Mouse (Mus musculus) kidney, adult 11 months (tissue): ENCODE results near the gene Taf1a.

Experiments used
- DNase-seq: peaks from one replicate; pipeline ENCODE4 v3.0.0; 2022

Taf1a gene

DNA sequence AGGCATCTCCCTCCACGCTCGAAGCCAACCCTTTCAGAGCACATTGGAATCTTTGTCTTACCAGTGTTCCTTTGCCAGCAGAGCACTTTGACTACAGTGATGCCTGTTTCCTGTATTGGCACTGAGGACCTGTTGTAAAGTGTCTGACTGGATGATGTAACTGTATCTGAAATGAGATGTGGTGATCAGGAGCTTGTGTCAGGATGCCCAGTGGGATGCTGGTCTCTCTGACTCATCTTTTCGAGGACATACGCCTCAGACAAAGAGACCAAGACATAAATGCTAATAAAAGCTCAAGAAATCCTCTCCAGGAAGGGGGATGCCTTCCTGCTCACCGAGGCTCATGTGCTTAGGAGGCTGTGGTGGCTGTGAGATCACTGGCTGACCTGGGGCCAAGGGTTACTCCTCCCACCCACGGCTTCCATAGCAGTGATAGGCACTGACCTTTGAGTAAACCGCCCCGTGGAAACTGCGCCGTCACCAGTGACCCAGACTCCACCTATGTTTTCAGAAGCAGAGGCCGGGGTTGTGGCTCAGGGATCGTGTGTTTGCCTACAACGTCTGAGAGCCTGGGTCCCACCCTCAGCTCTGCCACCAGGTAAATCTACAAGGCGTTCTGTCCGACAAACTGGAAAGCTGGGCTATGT, 25.4 kb downstream of the Taf1a start:
- DNase-seq, result no peak

DNA sequence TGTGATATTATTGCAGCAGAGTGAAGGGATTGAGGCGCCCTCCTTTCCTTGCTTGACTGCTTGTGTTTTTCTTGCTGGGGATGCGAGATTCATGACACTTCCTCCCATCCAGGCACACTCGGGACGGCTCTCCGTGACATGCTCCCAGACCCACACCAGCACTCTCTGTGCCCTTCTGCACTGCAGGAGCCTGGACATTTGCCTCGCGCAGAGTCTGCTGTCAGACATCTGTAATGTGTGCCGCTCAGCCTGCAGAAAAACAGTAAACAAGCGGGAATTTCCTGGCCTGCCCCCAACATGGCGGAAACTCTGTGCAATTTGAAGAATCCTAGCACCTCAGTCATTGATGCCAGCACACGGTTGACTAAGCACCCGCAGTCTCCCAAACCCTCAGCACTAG, 29.1 kb downstream of the Taf1a start, which contains the start of gene Hhipl2:
Gene Hhipl2 (plus strand): TSS at position 343 of the 400 bp plus-strand sequence.
- no peak for DNase-seq

- no peak for DNase-seq
These were observed 31.0 kb downstream of the Taf1a start for GRCm38 (mm10) chr1:183419741-183420140.

GRCm38 (mm10) chr1:183420296-183420695, 31.5 kb downstream of the Taf1a start:
- DNase-seq, result no peak

GRCm38 (mm10) chr1:183424100-183424499, 35.3 kb downstream of the Taf1a start:
- no peak for DNase-seq

- DNase-seq, result no peak
These were observed 46.1 kb downstream of the Taf1a start for GRCm38 (mm10) chr1:183434918-183435317.

DNA sequence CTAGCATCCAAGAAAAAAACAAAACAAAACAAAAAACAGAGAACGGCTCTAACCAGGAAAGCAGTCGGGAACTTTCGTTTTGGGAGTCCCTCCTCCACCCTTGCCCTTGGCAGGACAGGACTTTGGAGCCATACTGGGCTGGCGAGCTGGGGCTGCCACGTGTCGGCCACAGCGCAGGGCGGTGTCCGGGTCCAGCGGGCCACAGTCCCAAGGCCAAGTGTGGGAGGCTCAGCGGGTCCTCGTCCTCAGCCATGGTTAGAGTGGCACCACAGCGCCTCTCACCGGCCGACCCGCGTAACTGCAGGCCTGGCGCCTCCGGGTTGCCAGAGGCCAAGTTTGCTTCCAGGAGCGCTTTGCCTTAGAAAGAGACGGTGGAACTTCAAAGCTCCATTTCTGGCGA, 50.3 kb downstream of the Taf1a start:
- peak; percentile 88 for DNase-seq

- DNase-seq, result peak; percentile 61
These were observed 53.4 kb downstream of the Taf1a start for GRCm38 (mm10) chr1:183442015-183442774.

DNA sequence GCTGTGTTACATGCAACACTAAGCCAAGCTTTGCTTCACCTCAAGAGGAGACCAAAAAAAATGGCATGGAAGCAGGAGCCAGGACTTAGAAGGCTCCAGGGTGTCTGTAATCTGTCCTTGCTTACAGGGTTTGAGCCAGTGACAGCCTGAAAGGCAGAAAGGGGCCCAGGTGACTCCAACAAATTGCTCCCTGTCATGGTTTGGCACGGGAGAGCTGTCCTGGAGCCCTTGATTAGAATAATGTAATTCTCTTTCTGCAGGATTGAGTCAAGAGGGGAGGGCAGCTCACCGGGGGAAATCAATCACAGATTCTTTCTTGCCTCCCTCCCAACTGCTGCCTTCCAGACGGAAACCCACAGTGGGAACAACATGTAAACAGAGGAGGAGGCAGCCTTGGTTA, 64.3 kb downstream of the Taf1a start:
- DNase-seq, result no peak
